Mouse (Mus musculus) cerebellum, postnatal 14 days (tissue): ENCODE data around the gene Fbxw4.

ENCODE experiments used
- DNase-seq, 2 experiments: peaks; one replicate each; pipeline ENCODE4 v3.0.0; 2021; ENCODE audit warnings: mixed read lengths in 2 of 2

Gene Fbxw4

GRCm38 (mm10) chr19:45533617-45534016 lies 126.5 kb downstream of the Fbxw4 start:
- no peak for DNase-seq

DNA sequence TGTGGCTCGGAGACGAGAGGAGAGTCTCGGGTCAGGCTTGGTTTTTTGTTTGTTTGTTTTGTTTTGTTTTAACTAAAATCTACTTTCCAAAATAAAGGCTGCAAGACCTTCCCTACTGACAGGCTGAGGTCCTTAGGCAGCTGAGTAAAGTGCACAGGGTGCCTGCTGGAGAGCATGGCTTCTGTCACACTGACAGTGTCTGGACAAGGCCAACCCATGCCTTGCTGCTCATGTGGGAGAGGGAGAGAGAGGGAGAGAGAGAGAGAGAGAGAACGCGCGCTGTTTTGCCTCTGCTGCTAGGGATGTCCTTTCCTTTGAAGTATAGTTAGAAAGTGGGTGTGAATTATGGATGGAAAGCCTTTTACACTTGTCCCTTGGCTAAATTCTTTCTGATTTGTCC lies 128.6 kb downstream of the Fbxw4 start:
- DNase-seq: no peak

DNA sequence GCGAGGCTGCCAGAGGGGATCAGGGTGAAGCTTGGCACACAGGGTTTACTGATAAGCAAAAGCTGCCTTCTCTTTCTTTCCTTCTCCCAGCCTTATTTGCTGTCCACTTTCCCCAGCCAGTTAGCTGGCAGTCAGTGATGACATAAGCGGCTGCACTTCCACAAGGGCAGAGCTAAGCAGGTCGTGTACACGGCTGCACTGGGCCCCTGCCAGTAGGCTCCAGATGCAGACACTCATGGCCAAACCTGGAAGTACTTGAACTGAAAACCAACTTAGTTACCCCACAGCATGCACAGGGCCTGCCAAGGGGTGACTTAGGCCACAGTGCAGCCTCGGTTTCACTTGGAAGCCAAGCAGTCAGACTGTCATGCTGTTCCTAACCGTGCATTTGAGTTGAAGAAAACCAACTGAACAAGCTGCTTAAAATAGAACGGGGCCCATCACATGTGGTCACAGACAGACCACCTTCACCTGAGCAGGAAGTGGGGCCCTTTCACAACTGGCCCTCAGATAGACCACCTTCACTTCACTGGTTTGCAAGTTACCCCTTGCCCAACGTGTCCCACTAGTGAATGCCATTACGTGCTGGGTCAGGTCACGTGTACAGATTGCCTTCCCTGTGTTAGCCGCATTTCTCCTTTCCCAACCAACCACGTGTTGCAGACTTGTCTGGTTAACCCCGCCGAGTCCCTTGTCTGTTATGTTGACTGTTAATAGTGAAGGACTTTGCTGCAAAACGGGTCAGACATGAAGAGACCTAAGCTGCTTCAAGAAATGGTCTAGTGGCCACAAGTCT lies 129.7 kb downstream of the Fbxw4 start:
- DNase-seq: no peak

DNA sequence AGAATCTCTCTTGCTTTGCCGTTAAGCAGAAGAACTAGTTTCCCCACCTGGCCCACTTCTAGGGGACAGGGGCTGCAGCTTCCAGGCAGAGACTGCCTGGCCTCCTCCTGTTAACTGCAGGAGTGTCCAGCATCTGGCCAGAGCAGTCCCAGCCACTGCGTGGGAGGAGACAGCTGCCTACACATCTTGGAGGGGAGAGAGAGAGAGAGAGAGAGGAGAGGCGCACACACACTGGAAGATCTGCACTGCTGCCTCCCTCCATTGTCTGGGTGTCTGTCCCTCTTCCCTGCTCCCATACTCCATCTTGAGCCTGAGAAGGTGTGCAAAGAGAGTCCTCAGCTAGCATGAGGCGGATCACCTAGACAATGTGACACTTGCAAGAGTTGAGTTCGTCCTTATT lies 130.8 kb downstream of the Fbxw4 start:
- DNase-seq: no peak
